Mouse (Mus musculus): ENCODE data around the gene Dph1.

Dph1 gene

DNA sequence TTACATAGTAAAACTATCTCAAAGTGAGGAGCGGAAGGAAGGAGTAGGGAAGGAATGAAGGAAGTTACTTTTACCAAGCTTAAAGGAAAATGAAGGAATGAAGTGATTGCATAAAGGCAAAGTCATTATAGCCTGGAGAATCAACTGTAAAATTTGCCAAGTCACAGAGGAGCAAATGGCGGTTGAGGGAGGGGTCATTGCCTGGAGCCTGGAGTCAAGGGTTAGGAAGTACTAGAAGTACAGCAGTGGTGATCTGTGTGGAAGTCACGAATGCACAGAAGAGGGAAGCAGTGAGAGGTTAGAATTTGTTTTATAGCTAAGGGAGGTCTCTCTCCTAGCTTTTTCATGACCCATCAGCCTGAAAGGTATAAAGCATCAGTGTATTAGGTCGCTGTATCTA is 59.7 kb downstream of the Dph1 start:
- no peak for DNase-seq

- DNase-seq = no peak
Measured at GRCm38 (mm10) chr11:75129481-75129880, 61.6 kb downstream of the Dph1 start.

Measured in kidney, postnatal 14 days (tissue).